Mouse (Mus musculus) spleen, postnatal 10 days (tissue): ENCODE data around the gene Rara.
"Not testable (repeated sequence)": the region's sequence is repeated elsewhere in the genome, so short reads cannot be mapped to it uniquely, and the experiment has no call there.

Experiments
- DNase-seq, 2 experiments: peaks; one replicate each; pipeline ENCODE4 v3.0.0; 2021 to 2022; ENCODE audit warnings: low spot score in 2 of 2

Rara gene

DNA sequence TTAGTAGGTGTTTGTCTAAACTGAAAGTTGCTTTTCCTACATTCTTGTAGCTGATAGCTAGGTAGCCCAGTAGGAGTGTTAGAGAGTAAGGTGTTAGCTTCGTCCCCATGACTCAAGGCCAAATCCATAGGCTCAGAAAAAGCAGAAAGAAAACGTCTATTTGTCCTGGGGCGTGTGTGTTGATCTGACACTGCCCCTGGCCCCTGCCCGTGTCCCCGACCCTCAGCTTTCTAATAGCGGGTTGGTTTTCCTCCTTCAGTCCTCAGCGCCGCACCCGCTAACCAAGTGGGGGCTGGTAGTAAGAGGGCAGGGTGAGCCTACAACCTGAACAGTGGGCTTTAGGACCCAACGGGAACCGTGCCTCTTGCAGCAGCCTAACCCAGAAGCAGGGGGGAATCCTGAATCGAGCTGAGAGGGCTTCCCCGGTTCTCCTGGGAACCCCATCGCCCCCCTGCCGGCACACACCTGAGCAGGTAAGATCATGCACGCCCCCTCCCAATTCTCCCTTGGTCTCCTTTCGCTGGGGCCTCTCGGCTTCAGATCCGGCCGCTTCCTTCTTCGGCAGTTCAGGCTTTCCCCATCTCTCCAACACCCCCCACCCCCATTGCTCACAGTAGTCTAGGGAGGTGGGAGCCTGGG is at the start of gene Rara:
TSS of gene Rara (plus strand) at position 381 of the 639 bp plus-strand sequence.
- DNase-seq = no peak

DNA sequence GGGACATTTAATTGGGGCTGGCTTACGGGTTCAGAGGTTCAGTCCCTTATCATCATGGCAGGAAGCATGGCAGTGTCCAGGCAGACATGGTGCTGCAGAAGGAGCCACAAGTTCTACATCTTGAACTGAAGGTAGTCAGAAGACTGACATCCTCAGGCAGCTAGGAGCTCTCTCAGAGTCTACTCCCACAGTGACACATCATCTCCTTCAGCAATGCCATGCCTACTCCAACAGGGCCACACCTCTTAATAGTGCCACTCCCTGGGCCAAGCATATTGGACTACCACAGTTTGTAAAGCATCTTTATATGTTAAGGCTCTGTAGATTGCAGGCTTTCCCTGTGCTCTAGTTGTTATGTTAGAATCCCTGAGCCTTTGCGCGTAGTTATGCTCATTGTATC is 39.9 kb upstream of the Rara start:
- DNase-seq = no peak

DNA sequence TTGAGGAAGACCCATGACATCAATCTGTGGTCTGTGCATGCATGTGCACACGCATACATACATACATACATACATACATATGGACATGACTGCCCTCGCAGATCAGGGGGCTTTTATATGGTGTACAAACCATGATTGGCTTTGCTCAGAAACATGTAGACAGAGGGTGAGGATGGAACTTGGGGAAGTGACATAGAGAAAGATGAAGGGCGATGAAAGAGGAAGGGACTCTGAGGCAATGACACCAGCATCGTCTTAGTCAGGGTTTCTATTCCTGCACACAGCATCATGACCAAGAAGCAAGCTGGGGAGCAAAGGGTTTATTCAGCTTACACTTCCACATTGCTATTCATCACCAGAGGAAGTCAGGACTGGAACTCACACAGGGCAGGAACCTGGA is 38.5 kb upstream of the Rara start:
- DNase-seq = no peak

- no peak for DNase-seq
Measured at GRCm38 (mm10) chr11:98889977-98890376, 37.6 kb upstream of the Rara start.

DNA sequence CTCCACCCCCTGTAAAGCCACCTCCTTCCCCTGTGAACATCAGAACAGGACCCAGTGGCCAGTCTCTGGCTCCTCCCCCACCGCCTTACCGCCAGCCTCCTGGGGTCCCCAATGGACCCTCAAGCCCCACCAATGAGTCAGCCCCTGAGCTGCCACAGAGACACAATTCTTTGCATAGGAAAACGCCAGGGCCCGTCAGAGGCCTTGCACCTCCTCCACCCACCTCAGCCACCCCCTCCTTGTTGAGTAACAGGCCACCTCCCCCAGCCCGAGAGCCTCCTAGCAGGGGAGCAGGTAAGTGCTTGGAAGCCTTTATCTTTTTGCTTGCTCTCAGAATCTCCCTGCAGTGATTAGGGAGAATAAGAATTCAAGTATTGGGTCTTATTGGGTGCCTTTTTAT is 35.2 kb upstream of the Rara start:
- DNase-seq = no peak

- no peak for DNase-seq
Measured at GRCm38 (mm10) chr11:98900529-98901125, 27.0 kb upstream of the Rara start.

GRCm38 (mm10) chr11:98902621-98903245 is 24.9 kb upstream of the Rara start:
- no peak for DNase-seq

GRCm38 (mm10) chr11:98904577-98904976 is 23.0 kb upstream of the Rara start:
- DNase-seq = no peak

GRCm38 (mm10) chr11:98905033-98905432 is 22.6 kb upstream of the Rara start:
- DNase-seq = peak in 1 of 2 experiments; percentile 15

GRCm38 (mm10) chr11:98905583-98905982 is 22.0 kb upstream of the Rara start:
- peak in 1 of 2 experiments; percentile 22 for DNase-seq

DNA sequence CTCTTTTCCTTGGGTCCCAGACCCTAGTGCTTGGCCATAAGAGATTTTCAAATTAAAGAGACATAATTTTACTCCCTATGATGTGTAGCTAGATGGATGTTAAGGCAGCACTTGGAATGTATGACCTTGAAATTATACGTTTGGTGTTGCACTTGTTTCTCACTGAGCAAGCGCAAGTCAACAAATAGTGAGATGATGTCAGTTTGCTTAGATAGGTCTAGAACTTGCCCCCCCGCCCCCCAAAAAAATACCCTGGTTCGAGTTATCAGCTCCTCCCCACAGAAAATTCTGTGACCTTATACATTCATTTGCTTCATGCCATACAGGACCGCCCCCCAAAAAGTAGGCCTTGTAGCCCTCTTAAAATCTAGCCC is 20.6 kb upstream of the Rara start:
- no peak for DNase-seq

DNA sequence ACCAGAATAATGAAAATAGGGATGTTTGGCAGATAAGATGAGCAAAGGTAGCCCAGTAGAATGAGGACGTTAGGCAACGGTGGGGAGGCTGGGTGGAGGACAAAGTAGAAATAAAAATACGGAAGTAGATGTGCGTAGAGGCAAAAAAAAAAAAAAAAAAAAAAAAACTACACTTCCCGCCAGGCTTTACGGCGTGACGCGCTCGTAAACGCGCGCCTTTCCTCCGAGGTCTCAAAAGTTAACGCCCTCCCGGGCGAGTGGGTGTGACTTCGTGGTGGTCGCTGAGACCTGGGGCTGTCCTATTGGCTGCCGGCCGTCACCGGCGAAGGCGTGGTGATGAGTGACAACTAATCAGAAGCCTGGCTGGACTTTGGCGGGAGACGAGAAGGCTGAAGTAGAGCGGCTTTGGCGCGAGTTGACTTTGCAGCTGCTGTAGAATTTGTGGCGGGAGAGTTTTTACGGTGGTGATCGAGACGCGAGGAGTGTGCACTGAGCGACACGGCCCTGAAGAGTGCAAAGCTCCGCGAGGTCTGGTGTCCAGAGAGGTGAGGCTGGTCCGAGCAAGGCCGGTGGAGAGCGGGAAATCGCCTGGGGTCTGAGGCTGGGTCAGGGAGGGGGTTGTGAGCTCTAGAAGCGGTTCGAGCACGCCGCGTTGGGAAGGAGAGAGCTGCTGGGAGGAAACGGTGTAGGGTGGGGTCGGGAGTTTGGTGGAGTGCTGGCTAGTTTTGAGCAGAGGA is 20.0 kb upstream of the Rara start, which contains the start of gene Cdc6:
TSS of gene Cdc6 (plus strand) at position 365 of the 737 bp plus-strand sequence.
- DNase-seq = peak; percentile 84 to 98

DNA sequence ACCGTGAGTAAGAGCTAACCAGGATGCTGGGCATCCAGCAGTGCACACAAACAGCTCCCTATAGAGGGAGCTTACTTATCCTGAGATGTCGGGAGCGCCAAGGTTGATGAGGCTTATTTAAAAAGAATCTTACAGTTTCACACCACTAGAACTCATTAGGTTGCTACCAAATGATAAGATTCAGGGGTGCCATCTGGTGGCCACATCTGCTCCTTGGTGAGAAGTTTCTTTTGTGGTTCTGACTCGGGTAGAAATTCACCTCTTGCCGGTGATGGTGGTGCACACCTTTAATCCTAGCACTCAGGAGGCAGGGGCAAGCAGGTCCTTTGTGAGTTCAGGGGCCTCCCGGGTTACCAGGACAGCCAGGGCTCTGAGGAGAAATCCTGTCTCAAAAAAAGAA is 18.0 kb upstream of the Rara start:
- DNase-seq = peak; percentile 66 to 89

DNA sequence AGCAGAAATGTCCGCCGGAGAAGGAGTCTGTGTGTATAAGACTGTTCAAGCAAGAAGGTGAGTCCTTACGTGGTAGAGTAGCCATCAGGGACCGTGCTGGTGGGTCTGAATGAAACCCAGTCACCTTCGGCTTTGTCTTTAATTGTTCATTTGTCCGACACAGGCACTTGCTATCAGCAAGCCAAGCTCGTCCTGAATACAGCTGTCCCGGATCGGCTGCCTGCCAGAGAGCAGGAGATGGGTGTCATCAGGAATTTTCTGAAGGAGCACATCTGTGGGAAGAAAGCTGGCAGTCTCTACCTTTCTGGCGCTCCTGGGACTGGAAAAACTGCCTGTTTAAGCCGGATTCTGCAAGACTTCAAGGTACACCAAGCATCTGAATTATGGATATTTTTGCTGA is 17.2 kb upstream of the Rara start:
- DNase-seq = peak in 1 of 2 experiments; percentile 14

GRCm38 (mm10) chr11:98911498-98911897 is 16.1 kb upstream of the Rara start:
- DNase-seq = peak in 1 of 2 experiments; percentile 15

- no peak for DNase-seq
Measured at GRCm38 (mm10) chr11:98914196-98914595, 13.4 kb upstream of the Rara start.

DNA sequence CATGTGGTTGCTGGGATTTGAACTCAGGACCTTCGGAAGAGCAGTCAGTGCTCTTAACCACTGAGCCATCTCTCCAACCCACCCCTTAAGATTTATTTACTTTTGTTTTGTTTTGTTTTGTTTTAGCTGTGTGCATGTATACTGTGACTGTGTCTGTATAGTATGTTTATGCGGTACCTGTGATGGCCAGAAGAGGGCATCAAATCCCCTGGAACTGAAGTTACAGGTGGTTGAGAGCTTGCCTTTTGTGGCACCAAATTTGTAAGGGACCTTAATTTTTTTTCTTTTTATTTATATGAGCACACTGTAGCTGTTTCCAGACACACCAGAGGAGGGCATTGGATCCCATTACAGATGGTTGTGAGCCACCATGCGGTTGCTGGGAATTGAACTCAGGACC is 11.2 kb upstream of the Rara start:
- DNase-seq = peak; percentile 34 to 71

- DNase-seq = no peak
Measured at GRCm38 (mm10) chr11:98917428-98918005, 10.1 kb upstream of the Rara start.

- DNase-seq = peak in 1 of 2 experiments; percentile 19
Measured at GRCm38 (mm10) chr11:98918231-98918630, 9.4 kb upstream of the Rara start.

- DNase-seq = no peak
Measured at GRCm38 (mm10) chr11:98919009-98919408, 8.6 kb upstream of the Rara start.

- DNase-seq = not testable (repeated sequence)
Measured at GRCm38 (mm10) chr11:98921813-98922212, 5.8 kb upstream of the Rara start.

- DNase-seq = peak; percentile 41 to 64
Measured at GRCm38 (mm10) chr11:98922307-98922706, 5.3 kb upstream of the Rara start.
